Mouse (Mus musculus) MEL (cell line): ENCODE results near the gene Auts2.

ENCODE experiments used
- BHLHE40 ChIP-seq: IDR thresholded peaks from 2 replicates; pipeline ENCODE4 v1.6.1; 2012; ENCODE audit warnings: low read depth, mild to moderate bottlenecking, inconsistent platforms, low read length, improper control_type of control experiment, borderline replicate concordance
- CHD1 ChIP-seq: IDR thresholded peaks from 2 replicates; pipeline ENCODE4 v1.6.1; 2012; ENCODE audit warnings: low read depth, mild to moderate bottlenecking, inconsistent platforms, low read length, improper control_type of control experiment
- CHD2 ChIP-seq: IDR thresholded peaks from 2 replicates; pipeline ENCODE4 v1.6.1; 2011; ENCODE audit warnings: low read length, improper control_type of control experiment
- CTCF ChIP-seq, 3 experiments: IDR thresholded peaks in 2 of 3; conservative IDR thresholded peaks in 1 of 3; 2 replicates each; pipeline ENCODE4 v1.5.1; 2011 to 2012; ENCODE audit warnings: low read length in 3 of 3, low read depth in 2 of 3, mild to moderate bottlenecking in 2 of 3, improper control_type of control experiment in 1 of 3, inconsistent platforms in 1 of 3, mixed read lengths in 1 of 3, moderate library complexity in 1 of 3; ENCODE audit not compliant: control insufficient read depth in 1 of 3, insufficient read depth in 1 of 3, poor library complexity in 1 of 3, severe bottlenecking in 1 of 3
- E2F4 ChIP-seq: IDR thresholded peaks from 2 replicates; pipeline ENCODE4 v1.6.1; 2011; ENCODE audit warnings: low read depth, low read length, improper control_type of control experiment, borderline replicate concordance
- GATA1 ChIP-seq: IDR thresholded peaks from 2 replicates; pipeline ENCODE4 v1.6.1; 2011; ENCODE audit warnings: low read depth, low read length, improper control_type of control experiment
- HCFC1 ChIP-seq: IDR thresholded peaks from 2 replicates; pipeline ENCODE4 v1.6.1; 2012; ENCODE audit warnings: low read depth, mild to moderate bottlenecking, inconsistent platforms, low read length, improper control_type of control experiment, moderate library complexity
- MAFK ChIP-seq: IDR thresholded peaks from 2 replicates; pipeline ENCODE4 v1.6.1; 2011; ENCODE audit warnings: low read depth, mild to moderate bottlenecking, low read length, improper control_type of control experiment, borderline replicate concordance
- POLR2A ChIP-seq, 2 experiments: IDR thresholded peaks; 2 replicates each; pipeline ENCODE4 v1.6.1; 2011 to 2012; ENCODE audit warnings: low read length in 2 of 2, mild to moderate bottlenecking in 2 of 2, control low read depth in 1 of 2, improper control_type of control experiment in 1 of 2, low read depth in 1 of 2, moderate library complexity in 1 of 2; ENCODE audit not compliant: control insufficient read depth in 1 of 2, insufficient read depth in 1 of 2, poor library complexity in 1 of 2
- TAL1 ChIP-seq: IDR thresholded peaks from 2 replicates; pipeline ENCODE4 v1.6.1; 2012; ENCODE audit warnings: mild to moderate bottlenecking, inconsistent platforms, low read length, moderate library complexity, mixed read lengths

DNA sequence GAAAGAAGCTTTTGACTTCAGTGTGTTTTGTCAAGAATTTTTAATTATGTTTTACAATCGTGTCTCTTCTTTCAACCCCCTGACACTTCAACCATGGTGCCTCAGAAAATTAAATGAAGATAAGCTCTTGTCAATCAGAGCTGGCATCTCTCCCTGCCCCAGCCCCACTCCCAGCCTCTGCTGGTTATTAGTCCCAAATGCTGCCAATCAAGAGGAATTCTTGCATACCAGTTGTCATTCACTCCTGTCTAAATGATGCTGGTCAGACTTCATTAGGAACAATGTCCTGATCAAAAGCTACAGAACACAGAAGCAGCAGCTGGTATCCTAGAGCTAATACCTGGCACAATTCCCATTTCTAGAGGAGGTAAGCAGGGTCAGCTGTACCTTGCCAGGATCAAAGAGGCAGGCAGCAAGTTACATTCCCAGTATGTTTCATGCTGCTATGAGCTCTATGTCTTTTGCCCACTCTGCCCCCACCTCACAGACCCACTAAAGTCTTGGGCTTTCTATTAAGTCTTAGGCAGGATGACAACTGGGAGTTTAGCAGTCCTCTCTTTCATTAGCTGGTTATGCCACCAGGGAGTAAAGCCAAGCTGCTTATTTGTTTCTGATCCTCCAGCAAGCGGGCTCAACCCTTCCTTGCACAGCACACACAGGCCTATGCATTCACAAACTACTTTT is 134.1 kb downstream of the Auts2 start:
- TF ChIP-seq MAFK (no peak), POLR2A (IDR thresholded peaks at IDR 0.05; ENCODE audit: control insufficient read depth in 1 of 2, insufficient read depth in 1 of 2, low read depth in 1 of 2, low read length in 2 of 2, poor library complexity in 1 of 2) (no peak), TAL1 (no peak), E2F4 (no peak), CTCF (IDR thresholded peaks at IDR 0.05 in 2 of 3, conservative IDR thresholded peaks at IDR 0.05 in 1 of 3; ENCODE audit: control insufficient read depth in 1 of 3, insufficient read depth in 1 of 3, low read depth in 2 of 3, low read length in 3 of 3, poor library complexity in 1 of 3, severe bottlenecking in 1 of 3) (no peak), GATA1 (no peak), HCFC1 (no peak), CHD2 (no peak), CHD1 (no peak), BHLHE40 (no peak)
